Mouse (Mus musculus) left cerebral cortex, adult 6 months (tissue): ENCODE results near the gene Jmjd6. TPM values are rescaled to one million over a fixed set of nuclear protein-coding genes. Genes with fewer than 3 reads are reported as not detected.

Experiments
- long read RNA-seq, 2 experiments: library from polyadenylated mRNA; unstranded; transcript quantifications; one replicate each; pipeline ENCODE4 v2.0.0; 2019 to 2020
- polyA plus RNA-seq: library from polyadenylated mRNA; unstranded; fragments of <200 nt; fragmentation: Nextera tagmentation; gene quantifications from 2 replicates; pipeline ENCODE4 v1.2.3, GENCODE M21; 2021

The Jmjd6 gene
- 21.5 and 24.0 TPM in 2 replicates for polyA plus RNA-seq
- long read RNA-seq, experiment 1, full-length matches to known transcripts, result 76 of 141 reads
- long read RNA-seq, experiment 1, partial matches to known transcripts, result 20 of 141 reads
- long read RNA-seq, experiment 1, other reads (novel, unspliced or antisense), result 45 of 141 reads
- long read RNA-seq, experiment 2, transcript Jmjd6-201 (6 exons, 1,668 nt), result major isoform, 27 of 44 reads
- long read RNA-seq, experiment 2, partial matches to known transcripts, result 9 of 44 reads
- long read RNA-seq, experiment 2, other reads (novel, unspliced or antisense), result 5 of 44 reads

DNA sequence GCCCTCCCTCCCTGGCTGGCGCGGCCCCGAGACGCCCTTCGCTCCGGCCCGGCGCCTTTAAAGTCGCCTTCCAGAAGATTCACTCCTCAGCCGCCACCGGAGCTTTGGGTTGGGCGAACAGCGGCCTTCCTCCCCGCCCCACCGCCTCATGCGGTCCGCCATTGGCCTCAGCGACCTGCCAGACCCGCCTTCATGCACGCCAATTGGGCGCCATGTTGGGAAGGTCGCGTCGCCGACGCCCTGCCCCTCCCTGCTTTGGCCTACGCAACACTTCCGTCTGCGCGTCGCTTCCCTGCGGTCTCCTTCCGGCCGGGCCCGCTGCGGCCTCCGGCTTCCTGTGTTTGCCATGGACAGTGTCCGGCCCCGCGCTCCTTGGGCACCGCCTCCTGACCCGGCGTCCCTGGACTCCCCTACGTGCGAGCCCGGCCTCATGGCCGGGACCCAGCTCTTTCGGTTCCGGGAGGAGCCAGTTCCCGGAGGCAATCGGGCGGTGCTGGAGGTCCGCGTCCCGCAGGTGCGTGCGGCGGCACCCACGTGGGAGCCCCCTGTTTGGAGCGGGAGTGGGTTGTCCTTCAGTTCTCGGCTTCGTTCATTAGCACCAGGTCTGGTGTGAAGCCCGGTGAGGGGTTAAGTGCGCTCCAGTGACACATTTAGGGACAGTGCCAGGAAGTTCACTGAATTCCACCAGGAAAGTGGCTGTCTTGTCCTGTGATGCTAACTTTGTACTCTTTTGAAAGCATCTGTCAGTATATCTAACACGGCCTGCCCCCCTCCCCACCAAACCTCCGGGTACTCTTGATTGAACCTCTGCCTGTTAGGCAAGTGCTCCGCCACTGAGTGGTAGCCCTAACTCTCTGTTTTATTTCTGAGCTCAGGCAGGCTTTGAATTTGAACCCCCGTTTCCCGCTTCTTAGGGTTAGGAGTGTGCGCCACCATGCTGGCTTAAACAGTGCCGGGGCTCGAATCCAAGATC lies at the start of gene Jmjd6, which contains the start of gene Mettl23:
TSS of gene Jmjd6 (minus strand) at position 189 of the 973 bp plus-strand sequence.
TSS of gene Mettl23 (plus strand) at position 18 of the 973 bp plus-strand sequence.

GRCm38 (mm10) chr11:116852891-116853511 lies 9.8 kb upstream of the Jmjd6 start, which contains the start of gene Srsf2:
TSS of gene Srsf2 (minus strand) at chr11:116853094.

GRCm38 (mm10) chr11:116852291-116852890 lies 9.1 kb upstream of the Jmjd6 start, which contains the start of gene Mfsd11:
TSS of gene Mfsd11 (plus strand) at chr11:116852440.

GRCm38 (mm10) chr11:116827534-116828165 lies 15.6 kb downstream of the Jmjd6 start, which contains the start of gene Mxra7:
TSS of gene Mxra7 (minus strand) at chr11:116828046.

Other genes with a start within 250 kb of the Jmjd6 start
- 0.18 and 0.51 TPM in 2 replicates for gene Rhbdf2, start 216.4 kb downstream of the Jmjd6 start, polyA plus RNA-seq
- gene Prcd, start 189.9 kb downstream of the Jmjd6 start, polyA plus RNA-seq, result 13.9 and 15.9 TPM in 2 replicates
- 31.5 and 55.9 TPM in 2 replicates for gene Cygb, start 189.1 kb downstream of the Jmjd6 start, polyA plus RNA-seq
- not detected in 2 replicates for gene St6galnac1, start 67.9 kb downstream of the Jmjd6 start, polyA plus RNA-seq
- 2.4 and 34.7 TPM in 2 replicates for gene Mxra7, start 15.4 kb downstream of the Jmjd6 start, polyA plus RNA-seq
- gene Mettl23, start 171 bp downstream of the Jmjd6 start, polyA plus RNA-seq, result 61.7 and 75.9 TPM in 2 replicates
- 25.1 and 28.7 TPM in 2 replicates for gene Mfsd11, start 9.0 kb upstream of the Jmjd6 start, polyA plus RNA-seq
- 99.8 and 152 TPM in 2 replicates for gene Srsf2, start 9.6 kb upstream of the Jmjd6 start, polyA plus RNA-seq
- 14.3 and 16.4 TPM in 2 replicates for gene Mgat5b, start 75.4 kb upstream of the Jmjd6 start, polyA plus RNA-seq